Comparison of ENCODE assay signal across 8 mouse cellular contexts in the genomic region with DNA sequence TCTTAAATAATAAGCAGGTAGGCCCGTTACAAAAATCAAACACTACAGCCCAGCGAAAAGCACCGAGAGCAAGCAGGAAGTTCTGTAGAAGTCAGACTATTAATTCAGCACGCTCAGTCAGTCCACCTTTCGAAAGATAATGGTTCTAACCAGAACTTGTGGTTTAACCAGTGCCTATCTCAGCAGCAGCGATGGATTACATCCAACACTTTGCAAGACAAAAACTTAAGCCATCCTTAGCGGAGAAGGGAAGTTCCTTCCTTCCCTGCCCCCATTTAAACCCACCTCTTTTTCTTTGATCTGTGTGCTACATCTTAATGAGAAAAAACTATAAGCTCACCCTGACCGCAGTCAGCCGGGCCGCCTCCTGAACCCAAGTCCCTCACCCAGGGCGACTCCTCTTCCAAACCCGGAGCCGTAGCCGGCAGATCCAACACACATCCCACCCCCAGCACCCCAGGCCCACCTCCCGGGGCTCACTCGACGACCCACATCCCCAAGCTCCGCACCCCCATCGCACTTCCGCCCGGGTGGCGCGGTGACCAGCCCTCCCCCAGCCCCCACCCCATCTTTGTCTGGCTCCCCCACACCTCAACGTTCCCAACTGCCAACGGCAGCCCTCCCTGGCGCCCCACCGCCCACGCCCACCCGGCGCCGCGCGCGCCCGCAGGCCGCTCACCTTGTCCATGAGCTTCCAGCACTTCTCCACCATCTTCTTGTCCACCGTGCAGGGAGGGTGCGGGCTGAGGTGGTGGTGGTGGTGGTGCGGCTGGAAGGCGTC. TPM values are rescaled to one million over a fixed set of nuclear protein-coding genes. Genes with fewer than 3 reads are reported as not detected.
A peak's percentile ranks its signal among the peaks of the same experiment; 100 is the strongest.
DNase-seq lines count a peak whose midpoint lies in the region; ATAC-seq lines count a peak whose summit lies in the region.

No protein-coding gene starts in this region.

- WGBS in lung, embryonic 15.5 days, result 1% methylated on average over 39 of the region's 40 CpGs
- under 1% methylated on average over 39 of the region's 40 CpGs for WGBS in forebrain, embryonic 15.5 days
- under 1% methylated on average over 40 of the region's 40 CpGs for WGBS in limb, embryonic 12.5 days

- no peaks in the 10 kb centered on the region for H3K36me3 ChIP-seq in lung, embryonic 15.5 days
- no peaks in the 10 kb centered on the region for H3K36me3 ChIP-seq in forebrain, embryonic 15.5 days
- peaks cover under 1% of the 10 kb centered on the region; the same call in 1 of the 2 replicates for H3K36me3 ChIP-seq in limb, embryonic 12.5 days

- no peaks in the 10 kb centered on the region for H3K9me3 ChIP-seq in lung, embryonic 15.5 days
- no peaks in the 10 kb centered on the region for H3K9me3 ChIP-seq in forebrain, embryonic 15.5 days
- no peaks in the 10 kb centered on the region for H3K9me3 ChIP-seq in limb, embryonic 12.5 days

- intact Hi-C loops in left cerebral cortex, postnatal 10 days (cut with DNase I), result loop anchor here (10.0 kb wide), 3 partner anchors 48 to 248 kb away; a partner anchor contains a TSS

- no peaks in the 10 kb centered on the region for H3K27me3 ChIP-seq in lung, embryonic 15.5 days
- no peaks in the 10 kb centered on the region for H3K27me3 ChIP-seq in forebrain, embryonic 15.5 days
- no peaks in the 10 kb centered on the region for H3K27me3 ChIP-seq in limb, embryonic 12.5 days

- peaks cover 18% of the 10 kb centered on the region for H3K4me1 ChIP-seq in lung, embryonic 15.5 days
- H3K4me1 ChIP-seq in forebrain, embryonic 15.5 days, result peaks cover 30% of the 10 kb centered on the region
- peaks cover 25% of the 10 kb centered on the region for H3K4me1 ChIP-seq in limb, embryonic 12.5 days (replicated peaks)

- no peak for DNase-seq in lung, postnatal 10 days
- peak; percentile 46 for DNase-seq in WW6 (ENCODE audit: low read depth, low spot score)
- peak; percentile 74 for DNase-seq in naive thymus-derived CD4-positive, alpha-beta T cell, adult 2 months (ENCODE audit: low read depth)
- no peak for DNase-seq in left cerebral cortex, postnatal 10 days (ENCODE audit: extremely low spot score in 1 of 2, low spot score in 2 of 2)
- no peak for DNase-seq in right cerebral cortex, postnatal 4 days

- H3K4me2 ChIP-seq in lung, embryonic 15.5 days, result peak overlapping the region; percentile 60
- H3K4me2 ChIP-seq in forebrain, embryonic 15.5 days (replicated peaks), result peak overlapping the region; percentile 54
- peak overlapping the region; percentile 78 for H3K4me2 ChIP-seq in limb, embryonic 12.5 days

- peak; percentile 74; the same call in 1 of the 2 replicates for ATAC-seq in lung, embryonic 15.5 days (ENCODE audit: borderline replicate concordance, extremely low read depth, low FRiP score, low TSS enrichment)
- ATAC-seq in forebrain, embryonic 15.5 days (replicated peaks), result peak; percentile 84
- peak; percentile 82 for ATAC-seq in limb, embryonic 12.5 days (ENCODE audit: insufficient number of reproducible peaks, insufficient read depth, low FRiP score, low TSS enrichment, low read depth)

- H3K4me3 ChIP-seq in lung, embryonic 15.5 days, result peak overlapping the region; percentile 98
- peak overlapping the region; percentile 59 for H3K4me3 ChIP-seq in forebrain, embryonic 15.5 days
- peak overlapping the region; percentile 84 for H3K4me3 ChIP-seq in limb, embryonic 12.5 days (replicated peaks)

- H3K9ac ChIP-seq in lung, embryonic 15.5 days, result peak overlapping the region; percentile 94
- peak overlapping the region; percentile 82 for H3K9ac ChIP-seq in forebrain, embryonic 15.5 days (replicated peaks)
- peak overlapping the region; percentile 86 for H3K9ac ChIP-seq in limb, embryonic 12.5 days (replicated peaks)

- peak overlapping the region; percentile 91 for H3K27ac ChIP-seq in lung, embryonic 15.5 days
- peak overlapping the region; percentile 93 for H3K27ac ChIP-seq in forebrain, embryonic 15.5 days (replicated peaks)
- peak overlapping the region; percentile 96 for H3K27ac ChIP-seq in limb, embryonic 12.5 days

RNA-seq across cellular contexts. Expression of a gene that starts 0.6 kb away (rescaled TPM):
- 13.5 and 15.4 TPM in 2 replicates for polyA plus RNA-seq in lung, embryonic 15.5 days (2015; fragmentation: Nextera tagmentation; extraction: Ambion mirVana)
- 25.7 and 26.4 TPM in 2 replicates for polyA plus RNA-seq in forebrain, embryonic 15.5 days (2015; fragmentation: Nextera tagmentation; extraction: Ambion mirVana)
- 18.4 and 18.7 TPM in 2 replicates for polyA plus RNA-seq in limb, embryonic 12.5 days (2016; fragmentation: Nextera tagmentation; extraction: Ambion mirVana)
- total RNA-seq in left cerebral cortex, postnatal 10 days (2021), result 10 to 100 TPM; 48.6 to 49.9 TPM

RNA-seq across cellular contexts. Expression of a gene that starts 7.3 kb away (rescaled TPM):
- 2.8 and 2.9 TPM in 2 replicates for polyA plus RNA-seq in lung, embryonic 15.5 days (2015; fragmentation: Nextera tagmentation; extraction: Ambion mirVana)
- polyA plus RNA-seq in forebrain, embryonic 15.5 days (2015; fragmentation: Nextera tagmentation; extraction: Ambion mirVana), result 0.32 TPM in 1 of 2 replicates, not detected in the other
- polyA plus RNA-seq in limb, embryonic 12.5 days (2016; fragmentation: Nextera tagmentation; extraction: Ambion mirVana), result not detected in 2 replicates
- 1 to 10 TPM in 1 of 2 experiments, under 1 TPM in 1; 0.69 to 1.9 TPM for total RNA-seq in left cerebral cortex, postnatal 10 days (2021)

RNA-seq across cellular contexts. Expression of a gene that starts 18.1 kb away (rescaled TPM):
- polyA plus RNA-seq in lung, embryonic 15.5 days (2015; fragmentation: Nextera tagmentation; extraction: Ambion mirVana), result 0.09 TPM in 1 of 2 replicates, not detected in the other
- polyA plus RNA-seq in forebrain, embryonic 15.5 days (2015; fragmentation: Nextera tagmentation; extraction: Ambion mirVana), result 0.59 and 0.61 TPM in 2 replicates
- polyA plus RNA-seq in limb, embryonic 12.5 days (2016; fragmentation: Nextera tagmentation; extraction: Ambion mirVana), result not detected in 2 replicates
- total RNA-seq in left cerebral cortex, postnatal 10 days (2021), result under 1 TPM; 0.53 to 0.60 TPM

RNA-seq across cellular contexts. Expression of a gene that starts 35.2 kb away (rescaled TPM):
- polyA plus RNA-seq in lung, embryonic 15.5 days (2015; fragmentation: Nextera tagmentation; extraction: Ambion mirVana), result 9.9 and 11.0 TPM in 2 replicates
- polyA plus RNA-seq in forebrain, embryonic 15.5 days (2015; fragmentation: Nextera tagmentation; extraction: Ambion mirVana), result 4.5 and 5.2 TPM in 2 replicates
- polyA plus RNA-seq in limb, embryonic 12.5 days (2016; fragmentation: Nextera tagmentation; extraction: Ambion mirVana), result 5.3 and 6.7 TPM in 2 replicates
- 10 to 100 TPM; 11.9 to 14.8 TPM for total RNA-seq in left cerebral cortex, postnatal 10 days (2021)

RNA-seq across cellular contexts. Expression of a gene that starts 55.2 kb away (rescaled TPM):
- 1.8 and 2.0 TPM in 2 replicates for polyA plus RNA-seq in lung, embryonic 15.5 days (2015; fragmentation: Nextera tagmentation; extraction: Ambion mirVana)
- 14.2 and 15.6 TPM in 2 replicates for polyA plus RNA-seq in forebrain, embryonic 15.5 days (2015; fragmentation: Nextera tagmentation; extraction: Ambion mirVana)
- polyA plus RNA-seq in limb, embryonic 12.5 days (2016; fragmentation: Nextera tagmentation; extraction: Ambion mirVana), result 7.0 and 7.7 TPM in 2 replicates
- total RNA-seq in left cerebral cortex, postnatal 10 days (2021), result 10 to 100 TPM; 68.0 to 73.2 TPM

Comparison
In these comparisons a context has a peak if more than half of its experiments do, and no peak if none do; other contexts are left out.
1. DNase-seq: peak in WW6 (single experiment) and naive thymus-derived CD4-positive, alpha-beta T cell, adult 2 months (single experiment); none in lung, postnatal 10 days (single experiment), left cerebral cortex, postnatal 10 days (0 of 2) and right cerebral cortex, postnatal 4 days (single experiment).
2. Peak in every context shown above with its lines, with median percentiles within 50 percentile points of each other: ATAC-seq, H3K27ac ChIP-seq, H3K4me2 ChIP-seq, H3K4me3 ChIP-seq and H3K9ac ChIP-seq.